Mouse (Mus musculus) intestine, postnatal 0 days (tissue): ENCODE data around the gene Fkbp5. TPM values are rescaled to one million over a fixed set of nuclear protein-coding genes. Genes with fewer than 3 reads are reported as not detected.
"Not testable (repeated sequence)": the region's sequence is repeated elsewhere in the genome, so short reads cannot be mapped to it uniquely, and the experiment has no call there.

Experiments used
- ATAC-seq: fragments of 200-750 bp; cut with Nextera tagmentation; 2 replicates; pipeline ENCODE4 v1.8.0; 2017; ENCODE audit warnings: mild to moderate bottlenecking, moderate TSS enrichment, moderate library complexity
- H3K27ac ChIP-seq: fragments of 300-500 bp; sonication (generic); 2 replicates; pipeline ENCODE4 v1.5.1; 2014; ENCODE audit warnings: mild to moderate bottlenecking, low read depth, low read length, moderate library complexity
- H3K27me3 ChIP-seq: fragments of 300-500 bp; sonication (generic); replicated peaks from 2 replicates; pipeline ENCODE4 v1.6.1; 2014; ENCODE audit warnings: low read length, mixed read lengths; ENCODE audit not compliant: control insufficient read depth, insufficient read depth
- H3K36me3 ChIP-seq: fragments of 300-500 bp; sonication (generic); 2 replicates; pipeline ENCODE4 v1.6.1; 2014; ENCODE audit warnings: mild to moderate bottlenecking, moderate library complexity; ENCODE audit not compliant: control insufficient read depth, insufficient read depth
- H3K4me1 ChIP-seq: fragments of 300-500 bp; sonication (generic); replicated peaks from 2 replicates; pipeline ENCODE4 v1.6.1; 2014; ENCODE audit warnings: antibody characterized with exemption, low read length, mixed read lengths; ENCODE audit not compliant: control insufficient read depth, insufficient read depth
- H3K4me2 ChIP-seq: fragments of 300-500 bp; sonication (generic); replicated peaks from 2 replicates; pipeline ENCODE4 v1.6.1; 2014; ENCODE audit warnings: low read depth, mild to moderate bottlenecking, moderate library complexity
- H3K4me3 ChIP-seq: fragments of 300-500 bp; sonication (generic); 2 replicates; pipeline ENCODE4 v1.5.1; 2014; ENCODE audit warnings: low read depth, low read length
- H3K9ac ChIP-seq: fragments of 300-500 bp; sonication (generic); 2 replicates; pipeline ENCODE4 v1.6.1; 2014; ENCODE audit warnings: mild to moderate bottlenecking, low read depth, low read length
- H3K9me3 ChIP-seq: fragments of 300-500 bp; sonication (generic); 2 replicates; pipeline ENCODE4 v1.6.1; 2016; ENCODE audit warnings: mixed run types; ENCODE audit not compliant: control insufficient read depth
- CTCF ChIP-seq: sonication (generic); IDR thresholded peaks from 2 replicates; pipeline ENCODE4 v1.5.1; 2016; ENCODE audit warnings: low read depth, mild to moderate bottlenecking, control low read depth, antibody characterized with exemption, moderate library complexity
- WGBS: fragments of 180-500 bp; shearing (Covaris S2); extraction: QIAGEN DNeasy Blood & Tissue Kit; methylation state at CpG from one replicate; pipeline ENCODE4 v1.1.7; 2014; 5-methylcytosine and 5-hydroxymethylcytosine counted together
- polyA plus RNA-seq: library from polyadenylated mRNA; unstranded; fragments of >200 nt; fragmentation: Nextera tagmentation; extraction: Ambion mirVana; gene quantifications from 2 replicates; pipeline ENCODE4 v1.2.1, GENCODE M21; 2015

Fkbp5 gene
- polyA plus RNA-seq, 1 experiment from 2014 or later = 10.1 TPM

DNA sequence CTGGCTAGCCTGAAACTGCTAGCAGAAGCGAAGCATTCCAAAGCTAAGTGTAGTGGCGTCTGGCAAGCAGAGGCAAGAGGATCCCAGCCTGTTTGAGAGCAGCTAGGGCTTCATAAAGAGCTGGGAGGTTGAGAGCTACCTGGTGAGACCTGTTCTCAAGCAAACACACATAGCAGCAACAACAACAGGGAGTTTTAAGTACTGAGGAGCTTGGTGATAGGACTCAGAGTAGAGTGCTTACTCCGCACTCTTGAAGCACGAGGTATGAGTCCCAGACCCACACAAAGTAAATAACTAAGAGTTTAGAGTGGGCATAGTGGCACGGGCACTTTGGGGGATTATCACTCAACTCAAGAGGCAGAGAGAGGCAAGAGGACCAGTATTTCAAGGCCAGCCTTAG lies 96.3 kb downstream of the Fkbp5 start:
- ATAC-seq = no peak
- H3K9me3 ChIP-seq = no peaks in the 10 kb centered on the region
- H3K27ac ChIP-seq = no peak overlapping the region
- H3K4me3 ChIP-seq = no peak overlapping the region
- no peaks in the 10 kb centered on the region for H3K4me1 ChIP-seq
- 74% methylated on average over 5 of the region's 5 CpGs for WGBS
- TF ChIP-seq CTCF = no peak
- no peak overlapping the region for H3K9ac ChIP-seq
- H3K27me3 ChIP-seq = no peaks in the 10 kb centered on the region
- no peak overlapping the region for H3K4me2 ChIP-seq
- peaks cover 13% of the 10 kb centered on the region for H3K36me3 ChIP-seq

- no peaks in the 10 kb centered on the region for H3K27me3 ChIP-seq
- H3K27ac ChIP-seq = peak overlapping the region; percentile 57
- H3K4me3 ChIP-seq = no peak overlapping the region
- no peak overlapping the region for H3K4me2 ChIP-seq
- H3K9me3 ChIP-seq = no peaks in the 10 kb centered on the region
- no peak for ATAC-seq
- WGBS = 45% methylated on average over 12 of the region's 12 CpGs
- H3K9ac ChIP-seq = no peak overlapping the region
- H3K4me1 ChIP-seq = no peaks in the 10 kb centered on the region
- no peak for TF ChIP-seq CTCF
- peaks cover 12% of the 10 kb centered on the region for H3K36me3 ChIP-seq
Measured at GRCm38 (mm10) chr17:28420229-28421051, 96.9 kb downstream of the Fkbp5 start.

GRCm38 (mm10) chr17:28419636-28420035 lies 97.7 kb downstream of the Fkbp5 start:
- Histone ChIP-seq H3K36me3 (peaks cover 15% of the 10 kb centered on the region), H3K4me3 (no peak overlapping the region), H3K27me3 (no peaks in the 10 kb centered on the region), H3K9me3 (no peaks in the 10 kb centered on the region), H3K9ac (no peak overlapping the region), H3K4me1 (no peaks in the 10 kb centered on the region), H3K27ac (no peak overlapping the region), H3K4me2 (no peak overlapping the region)
- no peak for TF ChIP-seq CTCF
- WGBS = 58% methylated on average over 6 of the region's 6 CpGs
- ATAC-seq = no peak

GRCm38 (mm10) chr17:28418954-28419353 lies 98.4 kb downstream of the Fkbp5 start:
- Histone ChIP-seq H3K4me2 (no peak overlapping the region), H3K27ac (no peak overlapping the region), H3K9me3 (no peaks in the 10 kb centered on the region), H3K4me3 (no peak overlapping the region), H3K27me3 (no peaks in the 10 kb centered on the region), H3K9ac (no peak overlapping the region), H3K36me3 (peaks cover 19% of the 10 kb centered on the region), H3K4me1 (no peaks in the 10 kb centered on the region)
- TF ChIP-seq CTCF = peak; percentile 73
- no peak for ATAC-seq
- 86% methylated on average over 1 of the region's 1 CpGs for WGBS

GRCm38 (mm10) chr17:28418481-28418880 lies 98.8 kb downstream of the Fkbp5 start:
- not testable (repeated sequence) for H3K27ac ChIP-seq, H3K9me3 ChIP-seq, H3K27me3 ChIP-seq, H3K4me2 ChIP-seq, H3K4me3 ChIP-seq, H3K9ac ChIP-seq, H3K4me1 ChIP-seq, ATAC-seq
- H3K36me3 ChIP-seq = peaks cover 19% of the 10 kb centered on the region

- H3K4me2 ChIP-seq = no peak overlapping the region
- no peak for ATAC-seq
- no peak for TF ChIP-seq CTCF
- H3K4me1 ChIP-seq = no peaks in the 10 kb centered on the region
- H3K4me3 ChIP-seq = no peak overlapping the region
- peaks cover 19% of the 10 kb centered on the region for H3K36me3 ChIP-seq
- H3K9ac ChIP-seq = no peak overlapping the region
- no peaks in the 10 kb centered on the region for H3K27me3 ChIP-seq
- WGBS = 83% methylated on average over 5 of the region's 5 CpGs
- no peaks in the 10 kb centered on the region for H3K9me3 ChIP-seq
- no peak overlapping the region for H3K27ac ChIP-seq
Measured at GRCm38 (mm10) chr17:28417771-28418170, 99.6 kb downstream of the Fkbp5 start.
